Mouse (Mus musculus): Measurements from ENCODE around the gene Trappc13. TPM values are rescaled to one million over a fixed set of nuclear protein-coding genes. Genes with fewer than 3 reads are reported as not detected.

The Trappc13 gene
- polyA plus RNA-seq, 1 experiment from 2014 or later = 60.5 TPM

- peaks cover 7% of the 10 kb centered on the region; the same call in 1 of the 2 replicates for H3K9me3 ChIP-seq (ENCODE audit: low read length)
- peak; percentile 18 for ATAC-seq (ENCODE audit: low FRiP score, low TSS enrichment)
- peak overlapping the region; percentile 83 for H3K9ac ChIP-seq (replicated peaks; ENCODE audit: low read length)
- H3K27ac ChIP-seq (ENCODE audit: low read length) = peak overlapping the region; percentile 72; the same call in 1 of the 2 replicates
- H3K4me3 ChIP-seq (ENCODE audit: low read length) = peak overlapping the region; percentile 93
- no peaks in the 10 kb centered on the region for H3K27me3 ChIP-seq (ENCODE audit: insufficient read depth, low read length)
- under 1% methylated on average over 24 of the region's 24 CpGs for WGBS
- peaks cover 5% of the 10 kb centered on the region; the same call in 1 of the 2 replicates for H3K4me1 ChIP-seq (ENCODE audit: insufficient read depth, low read length)
- H3K36me3 ChIP-seq (ENCODE audit: insufficient read depth, low read length) = peaks cover 8% of the 10 kb centered on the region; the same call in 1 of the 2 replicates
- H3K4me2 ChIP-seq (replicated peaks; ENCODE audit: low read depth, low read length) = peak overlapping the region; percentile 100
Observed at GRCm38 (mm10) chr13:104108651-104109287, 69.5 kb downstream of the Trappc13 start.

- no peak overlapping the region for H3K4me2 ChIP-seq (replicated peaks; ENCODE audit: low read depth, low read length)
- ATAC-seq (ENCODE audit: low FRiP score, low TSS enrichment) = no peak
- no peaks in the 10 kb centered on the region for H3K4me1 ChIP-seq (ENCODE audit: insufficient read depth, low read length)
- H3K36me3 ChIP-seq (ENCODE audit: insufficient read depth, low read length) = peaks cover 9% of the 10 kb centered on the region; the same call in 1 of the 2 replicates
- no peak overlapping the region for H3K4me3 ChIP-seq (ENCODE audit: low read length)
- 93% methylated on average over 5 of the region's 5 CpGs for WGBS
- H3K27ac ChIP-seq (ENCODE audit: low read length) = no peak overlapping the region
- H3K9ac ChIP-seq (replicated peaks; ENCODE audit: low read length) = no peak overlapping the region
- H3K27me3 ChIP-seq (ENCODE audit: insufficient read depth, low read length) = no peaks in the 10 kb centered on the region
- H3K9me3 ChIP-seq (ENCODE audit: low read length) = peaks cover 9% of the 10 kb centered on the region; the same call in 1 of the 2 replicates
Observed at GRCm38 (mm10) chr13:104101606-104102235, 76.5 kb downstream of the Trappc13 start.

- H3K9me3 ChIP-seq (ENCODE audit: low read length) = peaks cover 9% of the 10 kb centered on the region; the same call in 1 of the 2 replicates
- no peaks in the 10 kb centered on the region for H3K4me1 ChIP-seq (ENCODE audit: insufficient read depth, low read length)
- H3K4me3 ChIP-seq (ENCODE audit: low read length) = no peak overlapping the region
- ATAC-seq (ENCODE audit: low FRiP score, low TSS enrichment) = no peak
- WGBS = 94% methylated on average over 4 of the region's 4 CpGs
- no peaks in the 10 kb centered on the region for H3K27me3 ChIP-seq (ENCODE audit: insufficient read depth, low read length)
- H3K36me3 ChIP-seq (ENCODE audit: insufficient read depth, low read length) = peaks cover 8% of the 10 kb centered on the region; the same call in 1 of the 2 replicates
- no peak overlapping the region for H3K9ac ChIP-seq (replicated peaks; ENCODE audit: low read length)
- no peak overlapping the region for H3K27ac ChIP-seq (ENCODE audit: low read length)
- no peak overlapping the region for H3K4me2 ChIP-seq (replicated peaks; ENCODE audit: low read depth, low read length)
Observed at GRCm38 (mm10) chr13:104100416-104100815, 77.9 kb downstream of the Trappc13 start.

- Histone ChIP-seq H3K36me3 (ENCODE audit: insufficient read depth, low read length) (no peaks in the 10 kb centered on the region), H3K4me2 (replicated peaks; ENCODE audit: low read depth, low read length) (no peak overlapping the region), H3K27ac (ENCODE audit: low read length) (no peak overlapping the region), H3K9ac (replicated peaks; ENCODE audit: low read length) (no peak overlapping the region), H3K4me3 (ENCODE audit: low read length) (no peak overlapping the region), H3K27me3 (ENCODE audit: insufficient read depth, low read length) (no peaks in the 10 kb centered on the region), H3K4me1 (ENCODE audit: insufficient read depth, low read length) (no peaks in the 10 kb centered on the region), H3K9me3 (ENCODE audit: low read length) (no peaks in the 10 kb centered on the region)
- no peak for ATAC-seq (ENCODE audit: low FRiP score, low TSS enrichment)
- 90% methylated on average over 7 of the region's 7 CpGs for WGBS
Observed at GRCm38 (mm10) chr13:104097190-104097589, 81.1 kb downstream of the Trappc13 start.

- H3K4me3 ChIP-seq (ENCODE audit: low read length) = no peak overlapping the region
- no peak overlapping the region for H3K4me2 ChIP-seq (replicated peaks; ENCODE audit: low read depth, low read length)
- H3K36me3 ChIP-seq (ENCODE audit: insufficient read depth, low read length) = no peaks in the 10 kb centered on the region
- 72% methylated on average over 7 of the region's 7 CpGs for WGBS
- no peaks in the 10 kb centered on the region for H3K9me3 ChIP-seq (ENCODE audit: low read length)
- H3K27me3 ChIP-seq (ENCODE audit: insufficient read depth, low read length) = no peaks in the 10 kb centered on the region
- ATAC-seq (ENCODE audit: low FRiP score, low TSS enrichment) = no peak
- no peaks in the 10 kb centered on the region for H3K4me1 ChIP-seq (ENCODE audit: insufficient read depth, low read length)
- no peak overlapping the region for H3K27ac ChIP-seq (ENCODE audit: low read length)
- H3K9ac ChIP-seq (replicated peaks; ENCODE audit: low read length) = no peak overlapping the region
Observed at GRCm38 (mm10) chr13:104095955-104096354, 82.3 kb downstream of the Trappc13 start.

GRCm38 (mm10) chr13:104094531-104095385 is 83.5 kb downstream of the Trappc13 start:
- H3K36me3 ChIP-seq (ENCODE audit: insufficient read depth, low read length) = no peaks in the 10 kb centered on the region
- WGBS = 74% methylated on average over 11 of the region's 11 CpGs
- no peak overlapping the region for H3K9ac ChIP-seq (replicated peaks; ENCODE audit: low read length)
- H3K27me3 ChIP-seq (ENCODE audit: insufficient read depth, low read length) = no peaks in the 10 kb centered on the region
- H3K4me1 ChIP-seq (ENCODE audit: insufficient read depth, low read length) = no peaks in the 10 kb centered on the region
- ATAC-seq (ENCODE audit: low FRiP score, low TSS enrichment) = no peak
- H3K4me3 ChIP-seq (ENCODE audit: low read length) = no peak overlapping the region
- H3K9me3 ChIP-seq (ENCODE audit: low read length) = no peaks in the 10 kb centered on the region
- H3K27ac ChIP-seq (ENCODE audit: low read length) = no peak overlapping the region
- no peak overlapping the region for H3K4me2 ChIP-seq (replicated peaks; ENCODE audit: low read depth, low read length)

Other genes with a start within 250 kb of the Trappc13 start
- 19.7 and 20.5 TPM in 2 replicates for gene Nln, start 68.9 kb downstream of the Trappc13 start, polyA plus RNA-seq (2015; fragmentation: Nextera tagmentation; extraction: Ambion mirVana)
- gene Sgtb, start 68.7 kb downstream of the Trappc13 start, polyA plus RNA-seq (2015; fragmentation: Nextera tagmentation; extraction: Ambion mirVana) = 6.7 and 7.1 TPM in 2 replicates
- 19.7 and 21.2 TPM in 2 replicates for gene Trim23, start 328 bp upstream of the Trappc13 start, polyA plus RNA-seq (2015; fragmentation: Nextera tagmentation; extraction: Ambion mirVana)
- gene Cenpk, start 50.1 kb upstream of the Trappc13 start, polyA plus RNA-seq (2015; fragmentation: Nextera tagmentation; extraction: Ambion mirVana) = 58.6 and 62.4 TPM in 2 replicates
- 16.7 and 17.9 TPM in 2 replicates for gene Ppwd1, start 50.4 kb upstream of the Trappc13 start, polyA plus RNA-seq (2015; fragmentation: Nextera tagmentation; extraction: Ambion mirVana)
- gene Adamts6, start 109.4 kb upstream of the Trappc13 start, polyA plus RNA-seq (2015; fragmentation: Nextera tagmentation; extraction: Ambion mirVana) = 1.9 and 3.2 TPM in 2 replicates